In the genomic region with DNA sequence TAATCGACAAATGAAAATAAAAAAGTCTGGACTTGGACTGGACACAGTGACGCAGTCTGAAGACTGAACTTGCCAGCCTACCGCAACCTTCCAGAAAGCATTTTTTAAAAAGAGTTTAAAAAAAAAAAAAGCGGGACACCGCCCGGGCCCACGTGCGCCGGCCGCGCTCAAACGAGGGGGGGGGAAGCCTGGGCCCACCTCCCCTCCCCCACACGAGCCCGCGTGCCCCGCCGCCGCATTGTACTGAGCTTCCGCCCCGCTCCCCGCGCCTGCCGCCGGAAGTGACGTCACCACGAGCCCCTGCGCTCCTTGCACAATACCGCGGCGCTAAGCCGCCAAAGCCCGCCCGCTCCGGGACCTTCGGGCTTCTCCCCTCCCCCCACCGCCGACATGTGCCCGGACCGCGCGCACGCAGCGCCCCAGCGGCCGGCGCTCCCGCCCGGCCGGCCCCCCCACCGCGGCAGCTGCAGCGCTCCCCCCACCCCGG, we compare ENCODE assay signal across 7 mouse cellular contexts. TPM values are rescaled to one million over a fixed set of nuclear protein-coding genes. Genes with fewer than 3 reads are reported as not detected.
A peak's percentile ranks its signal among the peaks of the same experiment; 100 is the strongest.
DNase-seq lines count a peak whose midpoint lies in the region; ATAC-seq lines count a peak whose summit lies in the region.

No protein-coding gene starts in this region.

- DNase-seq in adrenal gland, adult 8-10 months, result peak; percentile 94
- DNase-seq in embryo, embryonic 9.5 days (ENCODE audit: extremely low spot score), result peak; percentile 94
- peak; percentile 92 for DNase-seq in kidney, adult 11 months
- DNase-seq in limb, embryonic 10.5 days (ENCODE audit: low spot score), result peak; percentile 99
- DNase-seq in skeletal muscle tissue, adult 2 months (ENCODE audit: low read depth, low spot score), result peak; percentile 95

- peak overlapping the region; percentile 100 for H3K9ac ChIP-seq in midbrain, embryonic 12.5 days (replicated peaks)

- H3K9me3 ChIP-seq in limb, embryonic 10.5 days (replicated peaks), result no peaks in the 10 kb centered on the region
- no peaks in the 10 kb centered on the region for H3K9me3 ChIP-seq in midbrain, embryonic 12.5 days

- peak overlapping the region; percentile 85 for H3K4me2 ChIP-seq in midbrain, embryonic 12.5 days (replicated peaks)

- peaks cover 47% of the 10 kb centered on the region for H3K36me3 ChIP-seq in limb, embryonic 10.5 days
- H3K36me3 ChIP-seq in midbrain, embryonic 12.5 days, result peaks cover 31% of the 10 kb centered on the region

- peak overlapping the region; percentile 100 for H3K27ac ChIP-seq in limb, embryonic 10.5 days
- peak overlapping the region; percentile 100 for H3K27ac ChIP-seq in midbrain, embryonic 12.5 days (replicated peaks)

- H3K27me3 ChIP-seq in limb, embryonic 10.5 days (ENCODE audit: low read depth, poor library complexity, severe bottlenecking), result no peaks in the 10 kb centered on the region
- H3K27me3 ChIP-seq in midbrain, embryonic 12.5 days, result no peaks in the 10 kb centered on the region

- H3K4me3 ChIP-seq in limb, embryonic 10.5 days, result peak overlapping the region; percentile 100
- peak overlapping the region; percentile 100 for H3K4me3 ChIP-seq in midbrain, embryonic 12.5 days

- peaks cover 17% of the 10 kb centered on the region for H3K4me1 ChIP-seq in limb, embryonic 10.5 days
- H3K4me1 ChIP-seq in midbrain, embryonic 12.5 days, result peaks cover 23% of the 10 kb centered on the region

- ATAC-seq in granulocyte monocyte progenitor cell, adult 5-6 weeks (replicated peaks; ENCODE audit: poor library complexity, severe bottlenecking), result peak; percentile 56
- ATAC-seq in midbrain, embryonic 12.5 days (ENCODE audit: low FRiP score, low read depth), result peak; percentile 93

- under 1% methylated on average over 53 of the region's 53 CpGs for WGBS in limb, embryonic 10.5 days
- under 1% methylated on average over 14 of the region's 53 CpGs for WGBS in midbrain, embryonic 12.5 days

RNA-seq across cellular contexts. Expression of gene Hnrnpu, which starts 1.3 kb away (rescaled TPM):
- 100 to 1,000 TPM; 325 to 418 (median 399) TPM for total RNA-seq in adrenal gland, adult 8-10 months (2022)
- 580 and 661 TPM in 2 replicates for total RNA-seq in granulocyte monocyte progenitor cell, adult 5-6 weeks (2014; fragmentation: Nextera tagmentation)
- total RNA-seq in granulocyte monocyte progenitor cell, adult 5-6 weeks (2017), result 553 and 618 TPM in 2 replicates
- polyA plus RNA-seq in limb, embryonic 10.5 days (2016; fragmentation: Nextera tagmentation; extraction: Ambion mirVana), result 608 TPM in 2 replicates
- polyA plus RNA-seq in midbrain, embryonic 12.5 days (2016; fragmentation: Nextera tagmentation; extraction: Ambion mirVana), result 896 and 987 TPM in 2 replicates

RNA-seq across cellular contexts. Expression of gene Cox20, which starts 17.4 kb away (rescaled TPM):
- total RNA-seq in adrenal gland, adult 8-10 months (2022), result 100 to 1,000 TPM in 1 of 4 experiments, 10 to 100 TPM in 3; 58.5 to 120 (median 76.1) TPM
- total RNA-seq in granulocyte monocyte progenitor cell, adult 5-6 weeks (2014; fragmentation: Nextera tagmentation), result 131 and 163 TPM in 2 replicates
- 142 and 153 TPM in 2 replicates for total RNA-seq in granulocyte monocyte progenitor cell, adult 5-6 weeks (2017)
- 75.7 and 88.5 TPM in 2 replicates for polyA plus RNA-seq in limb, embryonic 10.5 days (2016; fragmentation: Nextera tagmentation; extraction: Ambion mirVana)
- 138 and 160 TPM in 2 replicates for polyA plus RNA-seq in midbrain, embryonic 12.5 days (2016; fragmentation: Nextera tagmentation; extraction: Ambion mirVana)

Comparison
In these comparisons a context has a peak if more than half of its experiments do, and no peak if none do; other contexts are left out.
1. Peak in every context shown above with its lines: DNase-seq, ATAC-seq, H3K4me3 ChIP-seq and H3K27ac ChIP-seq.